Mouse (Mus musculus): ENCODE measurements around the gene Rabggtb. TPM values are rescaled to one million over a fixed set of nuclear protein-coding genes. Genes with fewer than 3 reads are reported as not detected.

Rabggtb gene
- total and polyA plus RNA-seq, 3 experiments = 48.0 to 98.2 (median 81.8) TPM

DNA sequence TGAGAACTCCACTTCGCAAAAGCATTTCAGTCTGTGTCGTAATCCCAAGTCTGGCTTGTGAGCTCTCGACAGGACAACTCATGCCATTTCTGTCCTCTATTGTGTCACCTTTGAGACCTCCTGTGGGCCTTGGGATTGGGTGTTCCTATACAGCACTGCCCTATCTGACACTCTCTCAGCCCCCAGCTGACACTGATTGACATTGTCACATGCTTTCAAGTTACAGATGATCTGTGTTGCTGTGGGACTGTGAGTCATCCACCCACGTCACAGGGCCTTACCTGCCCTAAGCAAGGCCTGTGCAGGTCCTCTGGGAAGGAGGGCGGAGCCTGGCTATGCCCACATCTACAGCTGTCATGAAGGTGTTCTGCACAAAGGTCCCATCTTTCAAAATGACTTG is 19.7 kb upstream of the Rabggtb start:
- H3K36me3 ChIP-seq (ENCODE audit: control insufficient read depth, insufficient read depth, low read length) = peaks cover 18% of the 10 kb centered on the region

DNA sequence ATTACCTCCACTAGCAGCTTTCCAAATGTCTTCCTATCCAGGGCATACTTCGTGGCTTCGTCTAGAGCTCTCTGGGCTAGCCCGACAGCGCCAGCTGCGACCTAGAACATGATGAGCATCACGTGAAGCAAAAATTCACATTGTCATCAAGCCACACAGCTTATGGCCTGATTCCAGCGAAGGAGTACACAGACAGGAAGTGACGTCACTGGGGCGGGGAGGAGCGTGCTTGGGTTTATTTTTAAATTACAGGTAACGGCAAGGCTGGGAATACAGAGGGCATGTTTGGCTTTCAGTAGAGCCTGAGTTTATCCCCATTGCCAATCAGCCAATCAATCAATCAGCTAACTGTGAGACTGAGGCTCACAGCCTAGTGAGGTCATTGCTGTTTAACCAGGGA is 16.7 kb upstream of the Rabggtb start:
- no peak overlapping the region for H3K9ac ChIP-seq (ENCODE audit: low read depth, low read length)
- DNase-seq = no peak
- peaks cover 5% of the 10 kb centered on the region for H3K36me3 ChIP-seq (ENCODE audit: control insufficient read depth, insufficient read depth, low read length)

More for the DNA sequence above, 19.7 kb upstream of the Rabggtb start:
- no peak overlapping the region for H3K9ac ChIP-seq (ENCODE audit: low read depth, low read length)
- DNase-seq = no peak
- H3K79me2 ChIP-seq (replicated peaks; ENCODE audit: control insufficient read depth, insufficient read depth, low read length) = no peaks in the 10 kb centered on the region
- H3K4me1 ChIP-seq (ENCODE audit: control insufficient read depth, insufficient read depth, low read length) = peaks cover 1% of the 10 kb centered on the region; the same call in 1 of the 2 replicates
- TF ChIP-seq CTCF (IDR thresholded peaks at IDR 0.05) (no peak), POLR2A (IDR thresholded peaks at IDR 0.05; ENCODE audit: insufficient read depth, low read depth, low read length) (no peak), EP300 (IDR thresholded peaks at IDR 0.05; ENCODE audit: insufficient read depth, low read depth, low read length) (no peak)
- H3K27me3 ChIP-seq (ENCODE audit: control insufficient read depth, insufficient read depth, low read length) = no peaks in the 10 kb centered on the region
- H3K27ac ChIP-seq = no peak overlapping the region
- WGBS = 80% methylated on average over 5 of the region's 5 CpGs
- no peak overlapping the region for H3K4me3 ChIP-seq
- intact Hi-C loops (cut with DNase I) = no loop called here

DNA sequence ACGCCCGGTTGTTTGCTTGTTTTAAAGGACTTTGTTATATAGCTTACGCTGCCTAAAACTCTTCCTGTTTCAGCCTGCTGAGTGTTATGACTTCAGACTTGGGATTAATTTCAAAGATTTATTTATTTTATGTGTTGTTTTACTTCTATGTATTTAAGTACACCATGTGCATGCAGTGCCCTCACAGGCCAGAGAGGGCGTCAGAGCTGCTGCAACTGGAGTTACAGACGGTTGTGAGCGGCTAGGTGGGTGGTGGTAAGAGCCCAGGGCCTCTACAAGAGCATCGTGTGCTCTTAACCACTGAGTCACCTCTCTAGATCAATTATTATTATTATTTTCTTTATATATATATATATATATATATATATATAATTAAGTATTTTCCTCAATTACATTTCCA is 13.5 kb upstream of the Rabggtb start:
- Histone ChIP-seq H3K27me3 (ENCODE audit: control insufficient read depth, insufficient read depth, low read length) (no peaks in the 10 kb centered on the region), H3K9ac (ENCODE audit: low read depth, low read length) (no peak overlapping the region), H3K4me1 (ENCODE audit: control insufficient read depth, insufficient read depth, low read length) (no peaks in the 10 kb centered on the region), H3K79me2 (replicated peaks; ENCODE audit: control insufficient read depth, insufficient read depth, low read length) (no peaks in the 10 kb centered on the region), H3K4me3 (no peak overlapping the region), H3K36me3 (ENCODE audit: control insufficient read depth, insufficient read depth, low read length) (peaks cover 10% of the 10 kb centered on the region), H3K27ac (no peak overlapping the region)
- 91% methylated on average over 7 of the region's 7 CpGs for WGBS
- TF ChIP-seq CTCF (IDR thresholded peaks at IDR 0.05) (0 out of 2 replicates have a peak, but pooled peaks have one; percentile 8), EP300 (IDR thresholded peaks at IDR 0.05; ENCODE audit: insufficient read depth, low read depth, low read length) (no peak), POLR2A (IDR thresholded peaks at IDR 0.05; ENCODE audit: insufficient read depth, low read depth, low read length) (no peak)
- intact Hi-C loops (cut with DNase I) = no loop called here
- no peak for DNase-seq

More for the DNA sequence above, 16.7 kb upstream of the Rabggtb start:
- Histone ChIP-seq H3K27me3 (ENCODE audit: control insufficient read depth, insufficient read depth, low read length) (no peaks in the 10 kb centered on the region), H3K27ac (no peak overlapping the region), H3K4me1 (ENCODE audit: control insufficient read depth, insufficient read depth, low read length) (no peaks in the 10 kb centered on the region), H3K4me3 (no peak overlapping the region), H3K79me2 (replicated peaks; ENCODE audit: control insufficient read depth, insufficient read depth, low read length) (no peaks in the 10 kb centered on the region)
- WGBS = 62% methylated on average over 11 of the region's 11 CpGs
- no peak for TF ChIP-seq POLR2A (IDR thresholded peaks at IDR 0.05; ENCODE audit: insufficient read depth, low read depth, low read length)
- TF ChIP-seq EP300 (IDR thresholded peaks at IDR 0.05; ENCODE audit: insufficient read depth, low read depth, low read length) = no peak
- TF ChIP-seq CTCF (IDR thresholded peaks at IDR 0.05) = no peak
- intact Hi-C loops (cut with DNase I) = no loop called here

DNA sequence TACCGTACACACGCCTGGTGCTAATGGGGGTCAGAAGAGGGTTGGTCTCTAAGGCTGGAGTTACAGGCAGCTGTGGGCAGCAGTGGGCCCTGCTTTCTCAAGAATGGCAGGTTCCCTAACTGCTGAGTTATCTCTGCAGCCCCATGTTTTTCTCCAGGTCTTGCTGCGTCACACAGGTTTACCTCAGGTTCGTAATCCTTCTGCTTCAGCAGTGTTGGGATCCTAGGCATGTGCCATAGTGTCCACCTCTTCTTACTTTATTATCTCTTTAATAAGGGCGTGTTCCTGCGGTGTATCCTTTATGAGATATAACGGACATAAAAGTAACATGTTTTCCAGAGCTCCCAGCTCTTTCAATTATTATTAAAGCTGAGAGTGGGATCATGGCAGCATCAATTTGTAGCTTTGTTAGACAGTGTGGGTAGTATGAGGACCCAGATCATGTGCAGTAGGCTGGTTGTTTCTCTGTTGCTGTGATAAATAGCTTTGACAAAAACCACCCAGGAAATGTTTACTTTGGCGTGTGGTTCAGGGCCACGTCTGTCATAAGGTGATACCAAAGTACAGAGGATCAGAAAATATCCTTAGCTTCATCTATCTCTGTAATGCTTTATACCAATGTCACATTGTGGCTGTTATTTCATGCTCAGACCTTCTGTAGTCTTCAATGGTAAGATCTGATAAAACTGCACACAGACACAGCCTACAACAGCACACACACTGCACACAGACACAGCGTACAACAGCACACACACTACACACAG is 8.5 kb upstream of the Rabggtb start:
- Histone ChIP-seq H3K4me1 (ENCODE audit: control insufficient read depth, insufficient read depth, low read length) (no peaks in the 10 kb centered on the region), H3K27me3 (ENCODE audit: control insufficient read depth, insufficient read depth, low read length) (no peaks in the 10 kb centered on the region), H3K79me2 (replicated peaks; ENCODE audit: control insufficient read depth, insufficient read depth, low read length) (no peaks in the 10 kb centered on the region), H3K9ac (ENCODE audit: low read depth, low read length) (no peak overlapping the region), H3K4me3 (no peak overlapping the region), H3K27ac (no peak overlapping the region), H3K36me3 (ENCODE audit: control insufficient read depth, insufficient read depth, low read length) (peaks cover 7% of the 10 kb centered on the region)
- TF ChIP-seq CTCF (IDR thresholded peaks at IDR 0.05) = no peak
- TF ChIP-seq EP300 (IDR thresholded peaks at IDR 0.05; ENCODE audit: insufficient read depth, low read depth, low read length) = no peak
- no peak for TF ChIP-seq POLR2A (IDR thresholded peaks at IDR 0.05; ENCODE audit: insufficient read depth, low read depth, low read length)
- WGBS = 89% methylated on average over 10 of the region's 10 CpGs
- no peak for DNase-seq
- intact Hi-C loops (cut with DNase I) = no loop called here

DNA sequence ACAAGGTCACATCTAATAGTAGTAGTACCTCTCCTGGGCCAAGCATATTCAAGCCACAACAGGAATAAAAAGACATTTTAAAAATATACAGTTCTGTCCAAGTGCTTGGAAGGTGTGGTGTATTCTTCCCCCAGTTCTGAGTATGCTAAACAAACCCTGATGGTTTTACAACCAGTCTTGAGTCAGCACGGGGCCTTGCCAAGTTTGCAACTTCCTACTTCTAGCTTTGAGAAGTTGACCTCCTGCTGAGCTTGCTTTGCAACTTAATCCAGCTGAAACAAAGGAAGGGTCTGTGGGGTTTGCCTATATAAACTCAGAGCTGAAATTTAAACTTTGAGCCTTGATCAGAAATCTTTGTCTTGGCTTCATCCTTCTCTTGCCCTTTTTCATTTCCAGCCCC is 4.4 kb upstream of the Rabggtb start:
- intact Hi-C loops (cut with DNase I) = no loop called here
- H3K27ac ChIP-seq = no peak overlapping the region

More for the DNA sequence above, 4.4 kb upstream of the Rabggtb start:
- H3K27me3 ChIP-seq (ENCODE audit: control insufficient read depth, insufficient read depth, low read length) = no peaks in the 10 kb centered on the region
- TF ChIP-seq EP300 (IDR thresholded peaks at IDR 0.05; ENCODE audit: insufficient read depth, low read depth, low read length) = no peak
- no peak for TF ChIP-seq CTCF (IDR thresholded peaks at IDR 0.05)
- no peak for TF ChIP-seq POLR2A (IDR thresholded peaks at IDR 0.05; ENCODE audit: insufficient read depth, low read depth, low read length)
- H3K9ac ChIP-seq (ENCODE audit: low read depth, low read length) = no peak overlapping the region
- H3K79me2 ChIP-seq (replicated peaks; ENCODE audit: control insufficient read depth, insufficient read depth, low read length) = peaks cover 2% of the 10 kb centered on the region; the same call in 1 of the 2 replicates
- no peak overlapping the region for H3K4me3 ChIP-seq
- WGBS = 15% methylated on average over 1 of the region's 1 CpGs
- H3K4me1 ChIP-seq (ENCODE audit: control insufficient read depth, insufficient read depth, low read length) = no peaks in the 10 kb centered on the region; the same call in 1 of the 2 replicates
- no peak for DNase-seq
- H3K36me3 ChIP-seq (ENCODE audit: control insufficient read depth, insufficient read depth, low read length) = peaks cover 2% of the 10 kb centered on the region; the same call in 1 of the 2 replicates
